ENCODE assay signal across 29 mouse cellular contexts in the genomic region with DNA sequence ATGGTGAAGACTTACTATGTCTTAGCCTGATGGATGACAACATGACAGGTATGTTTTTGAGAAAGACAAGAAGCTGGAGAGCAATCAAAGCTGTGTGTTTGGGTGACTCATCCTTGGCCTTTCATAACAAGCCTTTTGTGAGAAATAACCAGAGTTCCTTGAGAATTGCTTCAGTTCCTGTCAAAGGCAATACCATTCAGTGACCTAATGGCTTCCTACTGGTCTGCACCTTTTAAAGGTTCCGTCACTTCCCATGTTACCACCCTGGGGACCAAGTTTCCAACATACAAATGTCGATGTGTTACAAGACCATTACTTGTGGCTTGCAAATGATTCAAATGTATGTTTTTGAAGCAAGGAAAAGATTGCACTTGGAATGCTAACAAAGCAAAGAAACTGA. TPM values are rescaled to one million over a fixed set of nuclear protein-coding genes. Genes with fewer than 3 reads are reported as not detected.
DNase-seq lines count a peak whose midpoint lies in the region; ATAC-seq and TF ChIP-seq lines count a peak whose summit lies in the region.
"Had no signal": no experiment of that assay in that cellular context is flagged by ENCODE, and none has a peak within 500 bp of the region (broad histone marks: within the 10 kb centered on the region; RNA-seq: fewer than 3 reads in every experiment).

No protein-coding gene starts in this region.

- H3K4me3 ChIP-seq in limb, embryonic 12.5 days (replicated peaks), result no peak overlapping the region
- no peak overlapping the region for H3K4me3 ChIP-seq in limb, embryonic 10.5 days
- no peak overlapping the region for H3K4me3 ChIP-seq in CH12.LX (replicated peaks in 1 of 3; ENCODE audit: low read depth in 2 of 3, low read length in 2 of 3, poor library complexity in 1 of 3)
- H3K4me3 ChIP-seq in limb, embryonic 13.5 days, result no peak overlapping the region
- H3K4me3 ChIP-seq: neural tube, embryonic 13.5 days had no signal

- no peak for TF ChIP-seq EP300 in CH12.LX (IDR thresholded peaks at IDR 0.05; ENCODE audit: low read length)

- no peak for TF ChIP-seq CTCF in CH12.LX (conservative IDR thresholded peaks at IDR 0.05 in 1 of 2, IDR thresholded peaks at IDR 0.05 in 1 of 2; ENCODE audit: low read depth in 2 of 2, low read length in 2 of 2)

- no peak for ATAC-seq in limb, embryonic 12.5 days (ENCODE audit: insufficient number of reproducible peaks, insufficient read depth, low FRiP score, low TSS enrichment, low read depth)
- ATAC-seq in limb, embryonic 13.5 days (ENCODE audit: low FRiP score, low read depth), result no peak
- ATAC-seq: forebrain, embryonic 14.5 days; hindbrain, embryonic 16.5 days; intestine, embryonic 16.5 days had no signal

- H3K4me2 ChIP-seq in limb, embryonic 12.5 days, result peak overlapping the region; percentile 44; the same call in 1 of the 2 replicates
- no peak overlapping the region for H3K4me2 ChIP-seq in CH12.LX (ENCODE audit: insufficient read depth, low read depth, poor library complexity, severe bottlenecking)
- peak overlapping the region; percentile 60 for H3K4me2 ChIP-seq in limb, embryonic 13.5 days (replicated peaks)
- H3K4me2 ChIP-seq: heart, embryonic 11.5 days; liver, embryonic 11.5 days; midbrain, embryonic 11.5 days had no signal

- no peak overlapping the region for H3K27ac ChIP-seq in limb, embryonic 12.5 days
- H3K27ac ChIP-seq in limb, embryonic 10.5 days, result no peak overlapping the region
- H3K27ac ChIP-seq in CH12.LX (ENCODE audit: insufficient read depth, low read depth), result no peak overlapping the region
- no peak overlapping the region for H3K27ac ChIP-seq in limb, embryonic 13.5 days
- H3K27ac ChIP-seq: kidney, postnatal 0 days; neural tube, embryonic 13.5 days; stomach, postnatal 0 days had no signal

- H3K27me3 ChIP-seq in limb, embryonic 12.5 days, result peaks cover 6% of the 10 kb centered on the region; the same call in 1 of the 2 replicates
- H3K27me3 ChIP-seq in limb, embryonic 10.5 days (ENCODE audit: low read depth, poor library complexity, severe bottlenecking), result peaks cover 67% of the 10 kb centered on the region
- H3K27me3 ChIP-seq in CH12.LX (replicated peaks), result no peaks in the 10 kb centered on the region
- H3K27me3 ChIP-seq in limb, embryonic 13.5 days, result 0 out of 2 replicates have a peak, but pooled peaks cover 8% of the 10 kb centered on the region
- H3K27me3 ChIP-seq: neural tube, embryonic 13.5 days had no signal

- TF ChIP-seq RAD21 in CH12.LX (IDR thresholded peaks at IDR 0.05; ENCODE audit: low read depth, low read length), result no peak

- TF ChIP-seq POLR2A in CH12.LX (IDR thresholded peaks at IDR 0.05; ENCODE audit: low read depth, low read length), result no peak

- in situ Hi-C loops in CH12.LX (cut with MboI; ENCODE audit: low pct_ligation_motif_present, low pct_unique_long_range_greater_than_20kb, low sequenced_read_pairs), result no loop called here

- dilution Hi-C loops in CH12.LX (cut with MboI; ENCODE audit: extremely low pct_ligation_motif_present, extremely low pct_unique_long_range_greater_than_20kb, low sequenced_read_pairs), result no loop called here

- H3K79me2 ChIP-seq in CH12.LX (replicated peaks; ENCODE audit: control insufficient read depth, extremely low read depth, insufficient read depth, poor library complexity, severe bottlenecking), result peaks cover 6% of the 10 kb centered on the region; the same call in 1 of the 2 replicates

- H3K9ac ChIP-seq in limb, embryonic 12.5 days (replicated peaks), result no peak overlapping the region
- H3K9ac ChIP-seq in CH12.LX (ENCODE audit: insufficient read depth, low read depth), result no peak overlapping the region
- H3K9ac ChIP-seq in limb, embryonic 13.5 days, result no peak overlapping the region
- H3K9ac ChIP-seq: neural tube, embryonic 13.5 days had no signal

- H3K4me1 ChIP-seq in limb, embryonic 12.5 days (replicated peaks), result no peaks in the 10 kb centered on the region
- no peaks in the 10 kb centered on the region for H3K4me1 ChIP-seq in limb, embryonic 10.5 days
- H3K4me1 ChIP-seq in CH12.LX (ENCODE audit: control insufficient read depth in 1 of 2, insufficient read depth in 2 of 2), result no peaks in the 10 kb centered on the region
- H3K4me1 ChIP-seq in limb, embryonic 13.5 days, result peaks cover 3% of the 10 kb centered on the region; the same call in 1 of the 2 replicates

- 91% methylated on average over 2 of the region's 2 CpGs for WGBS in limb, embryonic 12.5 days
- 89% methylated on average over 2 of the region's 2 CpGs for WGBS in limb, embryonic 10.5 days
- 69% methylated on average over 2 of the region's 2 CpGs for WGBS in limb, embryonic 13.5 days

- H3K9me3 ChIP-seq in limb, embryonic 12.5 days, result no peaks in the 10 kb centered on the region
- no peaks in the 10 kb centered on the region for H3K9me3 ChIP-seq in limb, embryonic 10.5 days (replicated peaks)
- H3K9me3 ChIP-seq in CH12.LX (replicated peaks; ENCODE audit: low read length), result no peaks in the 10 kb centered on the region
- no peaks in the 10 kb centered on the region for H3K9me3 ChIP-seq in limb, embryonic 13.5 days
- H3K9me3 ChIP-seq: G1E; neural tube, embryonic 13.5 days had no signal

- no peak for DNase-seq in limb, embryonic 10.5 days (ENCODE audit: low spot score)
- DNase-seq in 3T3-L1 (ENCODE audit: low read depth, low spot score) (peak; percentile 48), CH12.LX (ENCODE audit: extremely low read depth) (no peak)
- DNase-seq in heart, adult 8-10 months (ENCODE audit: low spot score), result no peak
- no peak for DNase-seq in cerebellum, adult 9-11 months
- DNase-seq: adrenal gland, postnatal 36 days; cerebellum, adult 2 months; cerebellum, postnatal 25 days; gastrocnemius, postnatal 14 days; heart, adult 11 months; heart, postnatal 4 days; kidney, adult 8-10 months; right cerebral cortex, postnatal 4 days had no signal

- H3K36me3 ChIP-seq in limb, embryonic 12.5 days, result peaks cover 6% of the 10 kb centered on the region; the same call in 1 of the 2 replicates
- H3K36me3 ChIP-seq in limb, embryonic 10.5 days, result peaks cover 17% of the 10 kb centered on the region
- peaks cover 0 to 11% of the 10 kb centered on the region in 2 experiments for H3K36me3 ChIP-seq in CH12.LX (replicated peaks in 1 of 2; ENCODE audit: control insufficient read depth in 1 of 2, insufficient read depth in 1 of 2, low read length in 1 of 2)
- no peaks in the 10 kb centered on the region for H3K36me3 ChIP-seq in limb, embryonic 13.5 days
- H3K36me3 ChIP-seq: neural tube, embryonic 13.5 days had no signal

TF ChIP-seq in CH12.LX, 34 proteins besides CTCF, POLR2A, EP300 and RAD21:
- TF ChIP-seq GABPA (IDR thresholded peaks at IDR 0.05; ENCODE audit: insufficient replicate concordance, low read depth, low read length) (no peak), IRF4 (IDR thresholded peaks at IDR 0.05; ENCODE audit: low read depth, low read length) (peak; percentile 22; the same call in 1 of the 2 replicates)

RNA-seq across cellular contexts. Expression of a gene that starts 1.7 kb away (rescaled TPM):
- polyA plus RNA-seq in limb, embryonic 12.5 days (2016; fragmentation: Nextera tagmentation; extraction: Ambion mirVana), result 680 and 686 TPM in 2 replicates
- polyA plus RNA-seq in limb, embryonic 10.5 days (2016; fragmentation: Nextera tagmentation; extraction: Ambion mirVana), result 496 and 558 TPM in 2 replicates
- total RNA-seq in CH12.LX (2012; rRNA removed) (79.9 and 80.4 TPM in 2 replicates), CH12.LX (2014; rRNA removed) (197 and 242 TPM in 2 replicates)
- 147 and 148 TPM in 2 replicates for polyA plus RNA-seq in CH12.LX (2012; ENCODE audit: insufficient read length, low read depth)
- polyA plus RNA-seq in limb, embryonic 13.5 days (2015; fragmentation: Nextera tagmentation; extraction: Ambion mirVana), result 709 and 736 TPM in 2 replicates
- total RNA-seq in heart, adult 8-10 months (2022), result 10 to 100 TPM; 14.8 to 24.2 (median 19.7) TPM

RNA-seq across cellular contexts. Expression of a gene that starts 26.9 kb away (rescaled TPM):
- 559 and 577 TPM in 2 replicates for polyA plus RNA-seq in limb, embryonic 12.5 days (2016; fragmentation: Nextera tagmentation; extraction: Ambion mirVana)
- 633 and 675 TPM in 2 replicates for polyA plus RNA-seq in limb, embryonic 10.5 days (2016; fragmentation: Nextera tagmentation; extraction: Ambion mirVana)
- total RNA-seq in CH12.LX (2012; rRNA removed), result 118 and 124 TPM in 2 replicates
- 87.0 and 87.4 TPM in 2 replicates for total RNA-seq in CH12.LX (2014; rRNA removed)
- 228 and 235 TPM in 2 replicates for polyA plus RNA-seq in CH12.LX (2012; ENCODE audit: insufficient read length, low read depth)
- 543 and 554 TPM in 2 replicates for polyA plus RNA-seq in limb, embryonic 13.5 days (2015; fragmentation: Nextera tagmentation; extraction: Ambion mirVana)
- 10 to 100 TPM in 1 of 4 experiments, 1 to 10 TPM in 3; 3.8 to 10.3 (median 6.9) TPM for total RNA-seq in heart, adult 8-10 months (2022)

RNA-seq across cellular contexts. Expression of a gene that starts 27.9 kb away (rescaled TPM):
- polyA plus RNA-seq in limb, embryonic 12.5 days (2016; fragmentation: Nextera tagmentation; extraction: Ambion mirVana), result 91.8 and 92.3 TPM in 2 replicates
- polyA plus RNA-seq in limb, embryonic 10.5 days (2016; fragmentation: Nextera tagmentation; extraction: Ambion mirVana), result 100 and 107 TPM in 2 replicates
- not detected in 2 replicates for total RNA-seq in CH12.LX (2012; rRNA removed)
- not detected in 2 replicates for total RNA-seq in CH12.LX (2014; rRNA removed)
- polyA plus RNA-seq in CH12.LX (2012; ENCODE audit: insufficient read length, low read depth), result not detected in 2 replicates
- polyA plus RNA-seq in limb, embryonic 13.5 days (2015; fragmentation: Nextera tagmentation; extraction: Ambion mirVana), result 102 and 103 TPM in 2 replicates
- 1 to 10 TPM; 1.7 to 5.2 (median 2.7) TPM for total RNA-seq in heart, adult 8-10 months (2022)
- polyA plus RNA-seq: C2C12; spleen, adult 2 months had no signal

RNA-seq across cellular contexts. Expression of a gene that starts 28.6 kb away (rescaled TPM):
- polyA plus RNA-seq in limb, embryonic 12.5 days (2016; fragmentation: Nextera tagmentation; extraction: Ambion mirVana), result 10.1 and 12.7 TPM in 2 replicates
- polyA plus RNA-seq in limb, embryonic 10.5 days (2016; fragmentation: Nextera tagmentation; extraction: Ambion mirVana), result 0.44 and 0.64 TPM in 2 replicates
- not detected in 2 replicates for total RNA-seq in CH12.LX (2012; rRNA removed)
- total RNA-seq in CH12.LX (2014; rRNA removed), result not detected in 2 replicates
- not detected in 2 replicates for polyA plus RNA-seq in CH12.LX (2012; ENCODE audit: insufficient read length, low read depth)
- 49.4 and 53.9 TPM in 2 replicates for polyA plus RNA-seq in limb, embryonic 13.5 days (2015; fragmentation: Nextera tagmentation; extraction: Ambion mirVana)
- 1 to 10 TPM in 1 of 4 experiments, under 1 TPM in 2, not detected in 1; 0.75 to 1.0 (median 0.97) TPM for total RNA-seq in heart, adult 8-10 months (2022)
- total RNA-seq: adrenal gland, postnatal 36 days; G1E had no signal
- polyA plus RNA-seq: C2C12; G1E; large intestine, adult 2 months; spleen, adult 2 months; urinary bladder, adult 2 months had no signal

RNA-seq across cellular contexts. Expression of a gene that starts 39.5 kb away (rescaled TPM):
- 12.7 and 13.8 TPM in 2 replicates for polyA plus RNA-seq in limb, embryonic 12.5 days (2016; fragmentation: Nextera tagmentation; extraction: Ambion mirVana)
- 3.2 and 4.7 TPM in 2 replicates for polyA plus RNA-seq in limb, embryonic 10.5 days (2016; fragmentation: Nextera tagmentation; extraction: Ambion mirVana)
- 0.30 TPM in 1 of 2 replicates, not detected in the other for total RNA-seq in CH12.LX (2012; rRNA removed)
- total RNA-seq in CH12.LX (2014; rRNA removed), result not detected in 2 replicates
- not detected in 2 replicates for polyA plus RNA-seq in CH12.LX (2012; ENCODE audit: insufficient read length, low read depth)
- polyA plus RNA-seq in limb, embryonic 13.5 days (2015; fragmentation: Nextera tagmentation; extraction: Ambion mirVana), result 13.1 and 14.0 TPM in 2 replicates
- total RNA-seq in heart, adult 8-10 months (2022), result not detected
- polyA plus RNA-seq: spleen, adult 2 months had no signal

Comparison
In these comparisons a context has a peak if more than half of its experiments do, and no peak if none do; other contexts are left out.
1. RNA of a gene that starts 27.9 kb away (polyA plus RNA-seq): 102 to 103 TPM in limb, embryonic 13.5 days, 100 to 107 TPM in limb, embryonic 10.5 days and 91.8 to 92.3 TPM in limb, embryonic 12.5 days; not detected in CH12.LX; every median in the first group is over 10 times any median in the second.